Mouse (Mus musculus) forebrain, embryonic 14.5 days (tissue): ENCODE measurements around the gene Ndrg3. TPM values are rescaled to one million over a fixed set of nuclear protein-coding genes. Genes with fewer than 3 reads are reported as not detected.
"Not testable (repeated sequence)": the region's sequence is repeated elsewhere in the genome, so short reads cannot be mapped to it uniquely, and the experiment has no call there.

ENCODE experiments used
- ATAC-seq: fragments of 200-750 bp; cut with Nextera tagmentation; 2 replicates; pipeline ENCODE4 v1.8.0; 2017; ENCODE audit warnings: mild to moderate bottlenecking, moderate library complexity
- DNase-seq: peaks from one replicate; pipeline ENCODE4 v3.0.0-alpha.2; 2015; ENCODE audit warnings: low spot score
- H3K27ac ChIP-seq: fragments of 300-500 bp; sonication (generic); 2 replicates; pipeline ENCODE4 v1.5.1; 2014; ENCODE audit warnings: low read depth, mild to moderate bottlenecking, control low read depth, low read length, moderate library complexity
- H3K27me3 ChIP-seq: fragments of 300-500 bp; sonication (generic); replicated peaks from 2 replicates; pipeline ENCODE4 v1.6.1; 2014; ENCODE audit warnings: low read length, control low read depth, mixed read lengths; ENCODE audit not compliant: control insufficient read depth, insufficient read depth
- H3K36me3 ChIP-seq: fragments of 300-500 bp; sonication (generic); 2 replicates; pipeline ENCODE4 v1.6.1; 2014; ENCODE audit warnings: low read length, control low read depth; ENCODE audit not compliant: control insufficient read depth, insufficient read depth
- H3K4me1 ChIP-seq: fragments of 300-500 bp; sonication (generic); 2 replicates; pipeline ENCODE4 v1.6.1; 2014; ENCODE audit warnings: antibody characterized with exemption, low read length, control low read depth; ENCODE audit not compliant: control insufficient read depth, insufficient read depth
- H3K4me2 ChIP-seq: fragments of 300-500 bp; sonication (generic); 2 replicates; pipeline ENCODE4 v1.6.1; 2014; ENCODE audit warnings: mild to moderate bottlenecking, control low read depth, low read length
- H3K4me3 ChIP-seq: fragments of 300-500 bp; sonication (generic); 2 replicates; pipeline ENCODE4 v1.5.1; 2014; ENCODE audit warnings: low read depth, low read length, control low read depth
- H3K9ac ChIP-seq: fragments of 300-500 bp; sonication (generic); 2 replicates; pipeline ENCODE4 v1.6.1; 2014; ENCODE audit warnings: mild to moderate bottlenecking, low read length, control low read depth, moderate library complexity
- H3K9me3 ChIP-seq: fragments of 300-500 bp; sonication (generic); replicated peaks from 2 replicates; pipeline ENCODE4 v1.6.1; 2016; ENCODE audit warnings: low read length, control low read depth, mixed read lengths; ENCODE audit not compliant: control insufficient read depth
- WGBS: fragments of 180-500 bp; shearing (Covaris S2); extraction: QIAGEN DNeasy Blood & Tissue Kit; methylation state at CpG from one replicate; pipeline ENCODE4 v1.1.7; 2014; 5-methylcytosine and 5-hydroxymethylcytosine counted together
- polyA plus RNA-seq: library from polyadenylated mRNA; unstranded; fragments of >200 nt; fragmentation: Nextera tagmentation; extraction: Ambion mirVana; gene quantifications from 2 replicates; pipeline ENCODE4 v1.2.1, GENCODE M21; 2014

The Ndrg3 gene
- polyA plus RNA-seq, 1 experiment from 2014 or later = 93.6 TPM

- Histone ChIP-seq H3K4me3 (no peak overlapping the region), H3K27me3 (no peaks in the 10 kb centered on the region), H3K9me3 (no peaks in the 10 kb centered on the region), H3K4me2 (no peak overlapping the region), H3K27ac (no peak overlapping the region), H3K4me1 (no peaks in the 10 kb centered on the region), H3K36me3 (peaks cover 41% of the 10 kb centered on the region), H3K9ac (no peak overlapping the region)
- ATAC-seq (no peak), DNase-seq (no peak)
- 93% methylated on average over 1 of the region's 1 CpGs for WGBS
These were observed 58.4 kb downstream of the Ndrg3 start for GRCm38 (mm10) chr2:156933426-156933825.

GRCm38 (mm10) chr2:156931421-156931820, 60.4 kb downstream of the Ndrg3 start:
- Histone ChIP-seq H3K9me3 (no peaks in the 10 kb centered on the region), H3K36me3 (peaks cover 28% of the 10 kb centered on the region), H3K4me3 (no peak overlapping the region), H3K9ac (no peak overlapping the region), H3K4me2 (no peak overlapping the region), H3K27me3 (no peaks in the 10 kb centered on the region), H3K27ac (no peak overlapping the region), H3K4me1 (no peaks in the 10 kb centered on the region)
- no peak for DNase-seq
- 96% methylated on average over 2 of the region's 2 CpGs for WGBS
- ATAC-seq = no peak

- Histone ChIP-seq H3K4me1 (no peaks in the 10 kb centered on the region), H3K4me2 (no peak overlapping the region), H3K27me3 (no peaks in the 10 kb centered on the region), H3K27ac (no peak overlapping the region), H3K9ac (no peak overlapping the region), H3K9me3 (no peaks in the 10 kb centered on the region), H3K4me3 (no peak overlapping the region), H3K36me3 (peaks cover 25% of the 10 kb centered on the region; the same call in 1 of the 2 replicates)
- DNase-seq (no peak), ATAC-seq (no peak)
- WGBS = 87% methylated on average over 6 of the region's 6 CpGs
These were observed 61.3 kb downstream of the Ndrg3 start for GRCm38 (mm10) chr2:156930549-156930948.

GRCm38 (mm10) chr2:156929519-156930120, 62.2 kb downstream of the Ndrg3 start:
- Histone ChIP-seq H3K9ac (no peak overlapping the region), H3K36me3 (peaks cover 24% of the 10 kb centered on the region; the same call in 1 of the 2 replicates), H3K27me3 (no peaks in the 10 kb centered on the region), H3K27ac (no peak overlapping the region), H3K9me3 (no peaks in the 10 kb centered on the region), H3K4me3 (no peak overlapping the region), H3K4me2 (no peak overlapping the region), H3K4me1 (no peaks in the 10 kb centered on the region)
- DNase-seq (no peak), ATAC-seq (no peak)
- WGBS = 62% methylated on average over 11 of the region's 11 CpGs

DNA sequence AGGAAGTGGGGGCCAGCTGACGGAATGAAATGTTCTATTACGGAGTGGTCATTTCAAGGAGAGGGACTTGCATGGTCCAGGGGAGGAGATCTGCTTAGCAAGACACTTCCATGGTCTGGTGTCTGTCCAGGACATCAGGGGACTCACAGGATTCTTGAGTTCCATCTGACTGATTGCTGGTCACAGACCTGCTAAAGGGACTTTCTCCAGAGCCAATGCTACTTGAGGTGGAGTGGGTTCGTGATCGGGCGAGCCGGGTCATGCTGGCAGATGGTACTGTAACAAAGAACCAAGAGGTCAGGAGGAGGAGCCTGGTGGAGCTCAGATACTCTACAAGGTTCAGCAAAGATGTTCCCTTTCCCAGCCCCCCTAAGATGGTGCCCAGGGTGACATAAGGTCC, 63.2 kb downstream of the Ndrg3 start:
- H3K9me3 ChIP-seq = no peaks in the 10 kb centered on the region

GRCm38 (mm10) chr2:156927663-156928062, 64.2 kb downstream of the Ndrg3 start:
- Histone ChIP-seq H3K9ac (no peak overlapping the region), H3K36me3 (peaks cover 24% of the 10 kb centered on the region; the same call in 1 of the 2 replicates), H3K4me1 (no peaks in the 10 kb centered on the region), H3K4me3 (no peak overlapping the region), H3K27ac (no peak overlapping the region), H3K27me3 (no peaks in the 10 kb centered on the region), H3K9me3 (no peaks in the 10 kb centered on the region), H3K4me2 (no peak overlapping the region)
- DNase-seq (no peak), ATAC-seq (no peak)
- WGBS = 89% methylated on average over 6 of the region's 6 CpGs

More for the DNA sequence above, 63.2 kb downstream of the Ndrg3 start:
- no peak overlapping the region for H3K4me2 ChIP-seq
- H3K9ac ChIP-seq = no peak overlapping the region
- peaks cover 24% of the 10 kb centered on the region; the same call in 1 of the 2 replicates for H3K36me3 ChIP-seq
- H3K27me3 ChIP-seq = no peaks in the 10 kb centered on the region
- ATAC-seq (no peak), DNase-seq (no peak)
- 95% methylated on average over 6 of the region's 6 CpGs for WGBS
- H3K4me3 ChIP-seq = no peak overlapping the region
- H3K4me1 ChIP-seq = no peaks in the 10 kb centered on the region
- H3K27ac ChIP-seq = no peak overlapping the region

- WGBS = 94% methylated on average over 3 of the region's 3 CpGs
- not testable (repeated sequence) for H3K27ac ChIP-seq, ATAC-seq, H3K4me2 ChIP-seq, DNase-seq, H3K4me1 ChIP-seq, H3K9me3 ChIP-seq, H3K27me3 ChIP-seq, H3K4me3 ChIP-seq, H3K9ac ChIP-seq
- peaks cover 22% of the 10 kb centered on the region; the same call in 1 of the 2 replicates for H3K36me3 ChIP-seq
These were observed 66.2 kb downstream of the Ndrg3 start for GRCm38 (mm10) chr2:156925611-156926010.

DNA sequence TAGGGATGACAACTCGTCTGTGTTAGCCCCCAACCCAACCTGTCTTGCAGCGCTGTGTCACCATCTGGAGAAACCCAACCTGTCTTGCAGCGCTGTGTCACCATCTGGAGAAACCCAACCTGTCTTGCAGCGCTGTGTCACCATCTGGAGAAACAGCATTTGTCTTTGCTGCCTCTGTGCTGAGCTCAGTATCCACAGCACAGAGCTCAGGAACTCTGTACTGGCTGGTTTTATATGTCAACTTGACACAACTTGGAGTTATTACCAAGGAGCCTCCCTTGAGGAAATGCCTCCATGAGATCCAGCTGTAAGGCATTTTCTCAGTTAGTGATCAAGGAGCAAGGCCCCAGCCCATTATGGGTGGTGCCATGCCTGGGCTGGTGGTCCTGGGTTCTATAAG, 66.8 kb downstream of the Ndrg3 start:
- H3K4me2 ChIP-seq, H3K27me3 ChIP-seq, H3K4me1 ChIP-seq, DNase-seq, H3K9ac ChIP-seq, H3K27ac ChIP-seq, ATAC-seq, H3K9me3 ChIP-seq, H3K4me3 ChIP-seq: not testable (repeated sequence)
- 85% methylated on average over 4 of the region's 4 CpGs for WGBS
- H3K36me3 ChIP-seq = peaks cover 16% of the 10 kb centered on the region; the same call in 1 of the 2 replicates

DNA sequence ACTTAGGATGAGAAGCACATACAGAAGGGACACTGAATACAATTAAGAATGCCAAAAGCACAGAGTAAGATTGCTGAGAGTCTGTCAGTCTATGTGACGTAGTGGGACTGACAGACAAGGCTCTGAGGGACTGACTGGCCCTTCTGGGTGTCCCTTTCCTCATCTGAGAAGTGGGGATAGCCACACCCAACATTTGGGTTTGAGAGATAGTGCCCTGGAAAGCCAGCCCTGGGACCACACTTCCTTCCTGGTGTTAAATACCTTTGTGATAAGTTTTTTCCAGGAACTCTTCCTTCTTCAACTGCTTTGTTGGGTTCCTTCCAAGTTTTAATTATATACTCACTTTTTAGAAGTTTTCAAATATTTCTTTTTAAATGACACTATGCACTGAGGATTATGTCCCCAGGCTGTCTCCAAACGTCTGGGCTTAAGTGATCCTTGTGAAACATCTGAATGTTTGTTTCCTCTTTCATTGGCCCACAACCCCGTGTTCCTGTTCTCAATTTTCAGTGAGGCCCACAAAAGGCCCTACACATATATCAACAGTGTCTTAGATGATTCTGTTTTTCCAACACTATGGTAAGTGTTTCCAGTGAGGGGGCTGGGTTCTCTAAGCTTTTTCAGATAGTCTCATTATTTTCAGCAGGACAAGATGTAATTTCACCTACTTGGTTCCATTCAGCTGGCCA, 67.5 kb downstream of the Ndrg3 start:
- no peaks in the 10 kb centered on the region for H3K27me3 ChIP-seq
- no peak overlapping the region for H3K4me2 ChIP-seq
- no peaks in the 10 kb centered on the region for H3K4me1 ChIP-seq
- ATAC-seq (no peak), DNase-seq (no peak)
- peaks cover 13% of the 10 kb centered on the region; the same call in 1 of the 2 replicates for H3K36me3 ChIP-seq
- 57% methylated on average over 3 of the region's 3 CpGs for WGBS
- H3K9ac ChIP-seq = no peak overlapping the region
- H3K27ac ChIP-seq = no peak overlapping the region
- no peak overlapping the region for H3K4me3 ChIP-seq
- no peaks in the 10 kb centered on the region for H3K9me3 ChIP-seq
